Mouse (Mus musculus) brain, embryonic 14.5 days (tissue): ENCODE data around the gene Atp6v1b1. TPM values are rescaled to one million over a fixed set of nuclear protein-coding genes. Genes with fewer than 3 reads are reported as not detected.

Source experiments
- DNase-seq: peaks from one replicate; pipeline ENCODE4 v3.0.0-alpha.2; 2011; ENCODE audit warnings: low read depth
- CTCF ChIP-seq: fragments of 200-500 bp; IDR thresholded peaks from 2 replicates; pipeline ENCODE4 v1.5.1; 2012; ENCODE audit warnings: inconsistent platforms, mild to moderate bottlenecking, moderate library complexity, borderline replicate concordance; ENCODE audit not compliant: insufficient read depth, insufficient read length; ENCODE audit errors: extremely low read depth
- POLR2A ChIP-seq: fragments of 200-500 bp; IDR thresholded peaks from 2 replicates; pipeline ENCODE4 v1.6.1; 2012; ENCODE audit warnings: mild to moderate bottlenecking, inconsistent platforms, borderline replicate concordance; ENCODE audit not compliant: poor library complexity, insufficient read depth, insufficient read length, severe bottlenecking; ENCODE audit errors: extremely low read depth
- polyA plus RNA-seq: library from polyadenylated mRNA; depleted of rRNA; stranded (reverse); fragments of >200 nt; gene quantifications from 2 replicates; pipeline ENCODE4 v1.2.3, GENCODE M21; 2012; rRNA removed

Gene Atp6v1b1
- 0.08 and 0.26 TPM in 2 replicates for polyA plus RNA-seq

- TF ChIP-seq POLR2A (no peak), CTCF (no peak)
- DNase-seq: peak; percentile 58
Measured at GRCm38 (mm10) chr6:83742761-83743160, at the start of gene Atp6v1b1. Gene Atp6v1b1 (plus strand): TSS chr6:83742990.

- no peak for TF ChIP-seq POLR2A
- TF ChIP-seq CTCF: peak; percentile 78
- DNase-seq: peak; percentile 88
Measured at GRCm38 (mm10) chr6:83693835-83694234, 49.0 kb upstream of the Atp6v1b1 start.

- TF ChIP-seq CTCF (peak; percentile 9; the same call in 1 of the 2 replicates), POLR2A (no peak)
- DNase-seq: no peak
Measured at GRCm38 (mm10) chr6:83695731-83696130, 47.1 kb upstream of the Atp6v1b1 start.

GRCm38 (mm10) chr6:83696684-83697083 lies 46.1 kb upstream of the Atp6v1b1 start:
- TF ChIP-seq POLR2A (no peak), CTCF (no peak)
- DNase-seq: no peak

DNA sequence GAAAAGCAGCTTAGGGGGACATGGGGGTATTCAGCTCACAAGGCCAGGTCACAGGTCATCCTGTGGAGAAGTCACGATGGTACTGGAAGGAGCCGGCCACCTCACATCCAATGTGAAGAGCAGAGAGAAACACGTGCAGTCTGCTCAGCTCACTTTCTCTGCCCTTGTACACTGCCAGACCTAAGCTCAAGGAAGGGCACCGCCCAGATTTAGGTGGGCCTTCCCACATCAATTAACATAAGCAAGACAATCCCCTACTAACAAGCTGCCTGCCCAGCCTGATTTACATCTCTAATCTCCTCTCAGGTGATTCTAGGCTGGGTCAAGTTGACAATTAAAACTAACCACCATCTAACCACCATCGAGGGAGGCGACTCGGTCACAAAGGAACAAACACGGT lies 44.9 kb upstream of the Atp6v1b1 start:
- no peak for DNase-seq
- no peak for TF ChIP-seq POLR2A
- no peak for TF ChIP-seq CTCF

DNA sequence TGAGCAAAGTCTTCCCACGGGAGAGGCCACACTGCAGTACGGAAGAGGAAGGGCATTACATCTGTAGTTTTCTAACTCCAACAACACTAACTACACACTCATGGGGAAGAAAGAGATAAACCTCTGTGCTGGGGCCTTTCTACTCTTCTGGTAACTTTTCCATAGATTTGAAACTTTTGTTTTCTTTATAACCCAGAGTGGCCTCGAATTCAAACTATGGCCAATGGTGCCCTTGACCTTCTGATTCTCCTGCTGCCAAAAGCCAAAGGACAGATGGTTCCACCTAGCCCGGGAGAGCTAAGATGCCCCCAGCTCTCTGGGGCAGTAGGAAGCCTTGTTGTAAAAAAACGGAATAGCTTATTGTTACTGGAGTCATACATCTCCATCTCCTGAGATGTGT lies 42.8 kb upstream of the Atp6v1b1 start:
- TF ChIP-seq CTCF: no peak
- TF ChIP-seq POLR2A: no peak
- no peak for DNase-seq

- no peak for TF ChIP-seq POLR2A
- no peak for TF ChIP-seq CTCF
- DNase-seq: no peak
Measured at GRCm38 (mm10) chr6:83701001-83701400, 41.8 kb upstream of the Atp6v1b1 start.

GRCm38 (mm10) chr6:83702146-83702999 lies 40.4 kb upstream of the Atp6v1b1 start:
- DNase-seq: peak; percentile 45

DNA sequence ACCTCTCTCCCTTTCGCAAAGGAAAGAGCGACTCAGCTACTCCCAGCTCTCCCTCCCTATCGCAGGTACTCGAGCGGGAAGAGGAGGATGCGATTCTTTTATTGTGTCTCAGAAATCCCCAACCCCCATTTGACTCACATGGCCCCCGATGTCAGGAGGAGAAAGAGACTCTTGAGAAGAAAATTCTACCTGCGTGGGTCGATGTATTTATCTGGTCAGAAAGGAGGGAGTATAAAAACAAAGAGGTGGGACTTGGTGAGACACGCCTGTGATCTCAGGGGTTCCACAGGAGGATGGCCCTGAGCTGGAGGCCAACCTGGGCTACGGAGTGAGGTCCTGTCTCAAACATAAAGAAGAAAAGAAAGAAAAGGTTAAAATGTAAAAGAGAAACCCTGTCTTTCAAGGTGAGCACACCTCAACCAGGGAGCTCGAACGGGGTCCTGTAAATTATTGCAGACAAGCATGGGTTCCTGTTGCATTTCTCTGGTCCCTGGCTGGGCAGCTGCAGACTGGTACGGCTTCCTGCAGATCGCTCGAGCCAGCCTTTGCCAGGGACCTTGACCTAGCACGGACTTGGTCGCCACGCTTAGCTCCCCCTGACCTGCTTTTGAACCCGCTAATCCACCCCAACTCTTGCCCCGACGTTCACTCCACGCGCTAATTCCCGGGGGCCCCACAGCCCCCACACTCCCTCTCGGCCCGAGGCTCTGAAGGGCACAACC lies 39.6 kb upstream of the Atp6v1b1 start:
- no peak for TF ChIP-seq CTCF
- no peak for TF ChIP-seq POLR2A
- no peak for DNase-seq

More at GRCm38 (mm10) chr6:83702146-83702999, 40.4 kb upstream of the Atp6v1b1 start:
- TF ChIP-seq CTCF (no peak), POLR2A (no peak)

DNA sequence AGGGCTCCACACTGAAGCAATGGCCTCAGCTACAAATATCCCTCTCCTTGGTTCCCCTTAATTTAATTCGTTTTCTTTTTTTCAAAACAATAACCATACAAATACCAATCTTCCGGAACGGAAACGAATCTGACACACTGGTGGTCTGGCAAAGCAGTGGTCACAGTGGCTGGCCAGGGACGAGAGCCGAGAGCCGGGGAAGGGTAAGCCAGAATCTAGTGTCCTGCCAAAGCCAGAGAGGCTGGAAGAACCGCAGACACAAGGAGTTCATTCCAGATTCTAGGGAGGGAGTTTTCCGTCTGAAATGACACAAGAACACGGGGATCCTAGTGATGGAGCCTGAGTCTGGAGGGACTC lies 39.1 kb upstream of the Atp6v1b1 start:
- DNase-seq: no peak
- TF ChIP-seq CTCF (no peak), POLR2A (no peak)

GRCm38 (mm10) chr6:83704294-83704693 lies 38.5 kb upstream of the Atp6v1b1 start:
- no peak for DNase-seq
- no peak for TF ChIP-seq CTCF
- TF ChIP-seq POLR2A: no peak
